Mouse (Mus musculus): ENCODE measurements around the gene Zfyve27. TPM values are rescaled to one million over a fixed set of nuclear protein-coding genes. Genes with fewer than 3 reads are reported as not detected.

Zfyve27 gene
- polyA plus RNA-seq, 1 experiment from 2014 or later: 25.3 TPM

GRCm38 (mm10) chr19:42167489-42167888, 3.7 kb downstream of the Zfyve27 start:
- Histone ChIP-seq H3K27me3 (replicated peaks; ENCODE audit: insufficient read depth, low read length) (no peaks in the 10 kb centered on the region), H3K9ac (replicated peaks; ENCODE audit: low read depth) (no peak overlapping the region), H3K4me1 (ENCODE audit: insufficient read depth, low read depth, low read length) (peaks cover 10% of the 10 kb centered on the region; the same call in 1 of the 2 replicates), H3K9me3 (ENCODE audit: low read length) (no peaks in the 10 kb centered on the region), H3K27ac (ENCODE audit: low read length) (no peak overlapping the region), H3K4me2 (replicated peaks; ENCODE audit: low read depth, low read length) (no peak overlapping the region), H3K36me3 (ENCODE audit: insufficient read depth, low read length) (no peaks in the 10 kb centered on the region), H3K4me3 (ENCODE audit: low read depth, low read length) (no peak overlapping the region)
- no peak for ATAC-seq
- 68% methylated on average over 9 of the region's 9 CpGs for WGBS
- DNase-seq (ENCODE audit: low spot score): no peak
- TF ChIP-seq CTCF (IDR thresholded peaks at IDR 0.05) (no peak), EP300 (IDR thresholded peaks at IDR 0.05) (no peak)

GRCm38 (mm10) chr19:42169322-42169975, 5.7 kb downstream of the Zfyve27 start:
- peak overlapping the region; percentile 96; the same call in 1 of the 2 replicates for H3K4me2 ChIP-seq (replicated peaks; ENCODE audit: low read depth, low read length)
- no peaks in the 10 kb centered on the region for H3K9me3 ChIP-seq (ENCODE audit: low read length)
- no peak overlapping the region for H3K9ac ChIP-seq (replicated peaks; ENCODE audit: low read depth)
- ATAC-seq (no peak), DNase-seq (ENCODE audit: low spot score) (no peak)
- H3K27ac ChIP-seq (ENCODE audit: low read length): no peak overlapping the region
- no peaks in the 10 kb centered on the region for H3K27me3 ChIP-seq (replicated peaks; ENCODE audit: insufficient read depth, low read length)
- H3K4me1 ChIP-seq (ENCODE audit: insufficient read depth, low read depth, low read length): peaks cover 10% of the 10 kb centered on the region; the same call in 1 of the 2 replicates
- no peaks in the 10 kb centered on the region for H3K36me3 ChIP-seq (ENCODE audit: insufficient read depth, low read length)
- WGBS: 40% methylated on average over 10 of the region's 10 CpGs
- no peak overlapping the region for H3K4me3 ChIP-seq (ENCODE audit: low read depth, low read length)
- no peak for TF ChIP-seq CTCF (IDR thresholded peaks at IDR 0.05)

- ATAC-seq (peak; percentile 96), DNase-seq (ENCODE audit: low spot score) (peak; percentile 98)
- Histone ChIP-seq H3K4me2 (replicated peaks; ENCODE audit: low read depth, low read length) (peak overlapping the region; percentile 96), H3K9me3 (ENCODE audit: low read length) (no peaks in the 10 kb centered on the region), H3K4me3 (ENCODE audit: low read depth, low read length) (peak overlapping the region; percentile 83), H3K36me3 (ENCODE audit: insufficient read depth, low read length) (no peaks in the 10 kb centered on the region), H3K27ac (ENCODE audit: low read length) (peak overlapping the region; percentile 63), H3K4me1 (ENCODE audit: insufficient read depth, low read depth, low read length) (peaks cover 10% of the 10 kb centered on the region; the same call in 1 of the 2 replicates), H3K27me3 (replicated peaks; ENCODE audit: insufficient read depth, low read length) (no peaks in the 10 kb centered on the region), H3K9ac (replicated peaks; ENCODE audit: low read depth) (peak overlapping the region; percentile 76)
- TF ChIP-seq EP300 (IDR thresholded peaks at IDR 0.05) (no peak), CTCF (IDR thresholded peaks at IDR 0.05) (peak; percentile 39)
- WGBS: 2% methylated on average over 45 of the region's 56 CpGs
Measured at GRCm38 (mm10) chr19:42170025-42170969, 6.5 kb downstream of the Zfyve27 start.

- WGBS: 72% methylated on average over 7 of the region's 7 CpGs
- TF ChIP-seq EP300 (IDR thresholded peaks at IDR 0.05): no peak
- no peak overlapping the region for H3K9ac ChIP-seq (replicated peaks; ENCODE audit: low read depth)
Measured at GRCm38 (mm10) chr19:42176841-42177240, 13.1 kb downstream of the Zfyve27 start.

GRCm38 (mm10) chr19:42177461-42177860, 13.7 kb downstream of the Zfyve27 start:
- WGBS: 72% methylated on average over 2 of the region's 2 CpGs
- peaks cover 19% of the 10 kb centered on the region; the same call in 1 of the 2 replicates for H3K36me3 ChIP-seq (ENCODE audit: insufficient read depth, low read length)
- no peaks in the 10 kb centered on the region for H3K4me1 ChIP-seq (ENCODE audit: insufficient read depth, low read depth, low read length)
- no peaks in the 10 kb centered on the region for H3K27me3 ChIP-seq (replicated peaks; ENCODE audit: insufficient read depth, low read length)
- no peak overlapping the region for H3K4me2 ChIP-seq (replicated peaks; ENCODE audit: low read depth, low read length)
- H3K27ac ChIP-seq (ENCODE audit: low read length): no peak overlapping the region
- H3K4me3 ChIP-seq (ENCODE audit: low read depth, low read length): no peak overlapping the region
- H3K9me3 ChIP-seq (ENCODE audit: low read length): no peaks in the 10 kb centered on the region
- no peak for DNase-seq (ENCODE audit: low spot score)
- TF ChIP-seq EP300 (IDR thresholded peaks at IDR 0.05) (no peak), CTCF (IDR thresholded peaks at IDR 0.05) (no peak)
- H3K9ac ChIP-seq (replicated peaks; ENCODE audit: low read depth): no peak overlapping the region
- no peak for ATAC-seq

More at GRCm38 (mm10) chr19:42176841-42177240, 13.1 kb downstream of the Zfyve27 start:
- Histone ChIP-seq H3K27ac (ENCODE audit: low read length) (no peak overlapping the region), H3K4me2 (replicated peaks; ENCODE audit: low read depth, low read length) (no peak overlapping the region), H3K27me3 (replicated peaks; ENCODE audit: insufficient read depth, low read length) (no peaks in the 10 kb centered on the region), H3K36me3 (ENCODE audit: insufficient read depth, low read length) (peaks cover 19% of the 10 kb centered on the region; the same call in 1 of the 2 replicates), H3K9me3 (ENCODE audit: low read length) (no peaks in the 10 kb centered on the region), H3K4me3 (ENCODE audit: low read depth, low read length) (no peak overlapping the region), H3K4me1 (ENCODE audit: insufficient read depth, low read depth, low read length) (no peaks in the 10 kb centered on the region)
- ATAC-seq (no peak), DNase-seq (ENCODE audit: low spot score) (peak; percentile 20)

- peak overlapping the region; percentile 43; the same call in 1 of the 2 replicates for H3K27ac ChIP-seq (ENCODE audit: low read length)
- WGBS: 76% methylated on average over 14 of the region's 14 CpGs
- H3K27me3 ChIP-seq (replicated peaks; ENCODE audit: insufficient read depth, low read length): no peaks in the 10 kb centered on the region
- ATAC-seq (peak; percentile 90), DNase-seq (ENCODE audit: low spot score) (peak; percentile 71)
- H3K9ac ChIP-seq (replicated peaks; ENCODE audit: low read depth): no peak overlapping the region
- H3K4me1 ChIP-seq (ENCODE audit: insufficient read depth, low read depth, low read length): no peaks in the 10 kb centered on the region
- H3K4me3 ChIP-seq (ENCODE audit: low read depth, low read length): no peak overlapping the region
- TF ChIP-seq EP300 (IDR thresholded peaks at IDR 0.05): no peak
- TF ChIP-seq CTCF (IDR thresholded peaks at IDR 0.05): no peak
- H3K4me2 ChIP-seq (replicated peaks; ENCODE audit: low read depth, low read length): no peak overlapping the region
- peaks cover 32% of the 10 kb centered on the region for H3K36me3 ChIP-seq (ENCODE audit: insufficient read depth, low read length)
- H3K9me3 ChIP-seq (ENCODE audit: low read length): no peaks in the 10 kb centered on the region
Measured at GRCm38 (mm10) chr19:42179356-42179755, 15.6 kb downstream of the Zfyve27 start.
